Mouse (Mus musculus) heart, adult 2 months (tissue): ENCODE data around the gene Tent5c.
"Not testable (repeated sequence)": the region's sequence is repeated elsewhere in the genome, so short reads cannot be mapped to it uniquely, and the experiment has no call there.

Experiments used
- CTCF ChIP-seq: fragments of 200-600 bp; IDR thresholded peaks from 2 replicates; pipeline ENCODE4 v1.8.1; 2022; ENCODE audit warnings: antibody characterized with exemption, mild to moderate bottlenecking, moderate library complexity
- EP300 ChIP-seq: fragments of 200-500 bp; IDR thresholded peaks from 2 replicates; pipeline ENCODE4 v1.6.1; 2011; ENCODE audit warnings: low read depth, low read length, control low read depth; ENCODE audit not compliant: insufficient read depth
- POLR2A ChIP-seq: fragments of 200-500 bp; IDR thresholded peaks from 2 replicates; pipeline ENCODE4 v1.6.1; 2011; ENCODE audit warnings: mild to moderate bottlenecking, low read depth, low read length, control low read depth; ENCODE audit not compliant: insufficient read depth

GRCm38 (mm10) chr3:100413586-100413985 lies 75.5 kb downstream of the Tent5c start:
- TF ChIP-seq CTCF, EP300, POLR2A: not testable (repeated sequence)
